Mouse (Mus musculus) adrenal gland, postnatal 4 days (tissue): ENCODE data around the gene Atp1a4. TPM values are rescaled to one million over a fixed set of nuclear protein-coding genes. Genes with fewer than 3 reads are reported as not detected.

Experiments
- DNase-seq, 2 experiments: peaks; one replicate each; pipeline ENCODE4 v3.0.0; 2021 to 2022; ENCODE audit warnings: low spot score in 2 of 2, mixed read lengths in 2 of 2
- total RNA-seq, 2 experiments: library from RNA; stranded (reverse); gene quantifications; 2 replicates each; pipeline ENCODE4 v1.2.3; 2021

The Atp1a4 gene
- total RNA-seq, 2 experiments from 2014 or later, result 0.39 to 0.45 TPM

- no peak for DNase-seq
Measured at GRCm38 (mm10) chr1:172198316-172198715, 59.9 kb downstream of the Atp1a4 start.

- DNase-seq, result no peak
Measured at GRCm38 (mm10) chr1:172197851-172198250, 60.4 kb downstream of the Atp1a4 start.

GRCm38 (mm10) chr1:172197146-172197545 is 61.1 kb downstream of the Atp1a4 start:
- no peak for DNase-seq

- no peak for DNase-seq
Measured at GRCm38 (mm10) chr1:172194435-172194834, 63.8 kb downstream of the Atp1a4 start.

- no peak for DNase-seq
Measured at GRCm38 (mm10) chr1:172192217-172192616, 66.0 kb downstream of the Atp1a4 start.

- no peak for DNase-seq
Measured at GRCm38 (mm10) chr1:172191578-172191977, 66.6 kb downstream of the Atp1a4 start.

- no peak for DNase-seq
Measured at GRCm38 (mm10) chr1:172188891-172189290, 69.3 kb downstream of the Atp1a4 start.

GRCm38 (mm10) chr1:172186401-172187289 is 71.6 kb downstream of the Atp1a4 start:
- no peak for DNase-seq

- DNase-seq, result no peak
Measured at GRCm38 (mm10) chr1:172183915-172184314, 74.3 kb downstream of the Atp1a4 start.

- no peak for DNase-seq
Measured at GRCm38 (mm10) chr1:172183056-172183455, 75.2 kb downstream of the Atp1a4 start.

GRCm38 (mm10) chr1:172181777-172182176 is 76.4 kb downstream of the Atp1a4 start:
- no peak for DNase-seq

GRCm38 (mm10) chr1:172180881-172181280 is 77.3 kb downstream of the Atp1a4 start:
- DNase-seq, result no peak

GRCm38 (mm10) chr1:172179102-172179501 is 79.1 kb downstream of the Atp1a4 start:
- DNase-seq, result no peak

GRCm38 (mm10) chr1:172177791-172178190 is 80.4 kb downstream of the Atp1a4 start:
- DNase-seq, result no peak

Other genes with a start within 250 kb of the Atp1a4 start
- gene Vangl2, start 230.0 kb downstream of the Atp1a4 start, total RNA-seq, result 10 to 100 TPM; 16.2 to 18.7 TPM
- under 1 TPM in 1 of 2 experiments, not detected in 1; 0.31 TPM for gene Nhlh1, start 200.8 kb downstream of the Atp1a4 start, total RNA-seq
- 100 to 1,000 TPM; 187 to 205 TPM for gene Copa, start 175.9 kb downstream of the Atp1a4 start, total RNA-seq
- gene Ncstn, start 175.6 kb downstream of the Atp1a4 start, total RNA-seq, result 100 to 1,000 TPM; 148 to 154 TPM
- 100 to 1,000 TPM; 168 to 170 TPM for gene Pex19, start 131.7 kb downstream of the Atp1a4 start, total RNA-seq
- 100 to 1,000 TPM; 177 to 181 TPM for gene Dcaf8, start 110.3 kb downstream of the Atp1a4 start, total RNA-seq
- gene Pea15a, start 51.6 kb downstream of the Atp1a4 start, total RNA-seq, result 10 to 100 TPM; 92.5 to 94.7 TPM
- 10 to 100 TPM; 15.7 to 51.9 TPM for gene Casq1, start 38.5 kb downstream of the Atp1a4 start, total RNA-seq
- gene Igsf8, start 3.2 kb upstream of the Atp1a4 start, total RNA-seq, result 10 to 100 TPM; 45.3 to 55.6 TPM
- gene Atp1a2, start 39.6 kb upstream of the Atp1a4 start, total RNA-seq, result 10 to 100 TPM; 50.9 to 70.2 TPM
- under 1 TPM; 0.11 to 0.20 TPM for gene Kcnj9, start 70.9 kb upstream of the Atp1a4 start, total RNA-seq
- gene Kcnj10, start 82.8 kb upstream of the Atp1a4 start, total RNA-seq, result 1 to 10 TPM; 1.8 to 4.5 TPM
- gene Pigm, start 118.1 kb upstream of the Atp1a4 start, total RNA-seq, result 10 to 100 TPM; 18.1 to 19.9 TPM
- 1 to 10 TPM; 1.1 to 1.2 TPM for gene Slamf9, start 216.9 kb upstream of the Atp1a4 start, total RNA-seq
- gene Igsf9, start 223.4 kb upstream of the Atp1a4 start, total RNA-seq, result 10 to 100 TPM in 1 of 2 experiments, 1 to 10 TPM in 1; 6.0 to 10.6 TPM
- gene Tagln2, start 241.6 kb upstream of the Atp1a4 start, total RNA-seq, result 100 to 1,000 TPM; 143 to 153 TPM